ENCODE assay signal across 9 mouse cellular contexts in genomic region chr8:110629245-110630063, GRCm38 (mm10). TPM values are rescaled to one million over a fixed set of nuclear protein-coding genes. Genes with fewer than 3 reads are reported as not detected.
DNase-seq lines count a peak whose midpoint lies in the region; ATAC-seq and TF ChIP-seq lines count a peak whose summit lies in the region.
"Had no signal": no experiment of that assay in that cellular context is flagged by ENCODE, and none has a peak within 500 bp of the region (broad histone marks: within the 10 kb centered on the region; RNA-seq: fewer than 3 reads in every experiment).

No protein-coding gene starts in this region.

- H3K36me3 ChIP-seq in liver, embryonic 11.5 days (ENCODE audit: control insufficient read depth, insufficient read depth, low read length): peaks cover 5% of the 10 kb centered on the region; the same call in 1 of the 2 replicates
- peaks cover 11% of the 10 kb centered on the region for H3K36me3 ChIP-seq in limb, embryonic 14.5 days (ENCODE audit: control insufficient read depth, insufficient read depth, low read length)
- peaks cover 2% of the 10 kb centered on the region; the same call in 1 of the 2 replicates for H3K36me3 ChIP-seq in neural tube, embryonic 11.5 days (ENCODE audit: control insufficient read depth, insufficient read depth, low read length)

- 73% methylated on average over 9 of the region's 9 CpGs for WGBS in liver, embryonic 11.5 days
- WGBS in limb, embryonic 14.5 days: 65% methylated on average over 9 of the region's 9 CpGs
- 72% methylated on average over 9 of the region's 9 CpGs for WGBS in neural tube, embryonic 11.5 days

- H3K4me2 ChIP-seq in liver, embryonic 11.5 days: no peak overlapping the region
- no peak overlapping the region for H3K4me2 ChIP-seq in limb, embryonic 14.5 days (replicated peaks; ENCODE audit: low read depth, low read length, severe bottlenecking)
- no peak overlapping the region for H3K4me2 ChIP-seq in neural tube, embryonic 11.5 days (ENCODE audit: low read depth)
- H3K4me2 ChIP-seq: heart, embryonic 13.5 days; neural tube, embryonic 13.5 days had no signal

- peak; percentile 65 for DNase-seq in liver
- no peak for DNase-seq in liver, embryonic 11.5 days (ENCODE audit: low spot score)
- no peak for DNase-seq in Patski (ENCODE audit: low read depth, low spot score)
- DNase-seq in c-Kit-positive CD71-positive TER-119-positive erythroid progenitor cells, embryonic 14.5 days (ENCODE audit: low spot score): peak; percentile 68
- DNase-seq in gastrocnemius, adult 8-10 months (ENCODE audit: low spot score in 2 of 2): peak; percentile 48 to 58
- peak; percentile 53 for DNase-seq in limb, embryonic 14.5 days (ENCODE audit: low spot score)
- DNase-seq in neural tube, embryonic 11.5 days (ENCODE audit: low spot score): peak; percentile 53

- H3K4me3 ChIP-seq in liver, embryonic 11.5 days (ENCODE audit: low read depth, low read length): no peak overlapping the region
- H3K4me3 ChIP-seq in limb, embryonic 14.5 days (replicated peaks; ENCODE audit: low read length): no peak overlapping the region
- no peak overlapping the region for H3K4me3 ChIP-seq in neural tube, embryonic 11.5 days (ENCODE audit: low read depth, low read length)
- H3K4me3 ChIP-seq: heart, embryonic 13.5 days; neural tube, embryonic 13.5 days had no signal

- H3K4me1 ChIP-seq in liver, embryonic 11.5 days (replicated peaks; ENCODE audit: control insufficient read depth, insufficient read depth, low read length): no peaks in the 10 kb centered on the region
- H3K4me1 ChIP-seq in limb, embryonic 14.5 days (ENCODE audit: control insufficient read depth, insufficient read depth, low read length): peaks cover 4% of the 10 kb centered on the region; the same call in 1 of the 2 replicates
- no peaks in the 10 kb centered on the region for H3K4me1 ChIP-seq in neural tube, embryonic 11.5 days (ENCODE audit: control insufficient read depth, insufficient read depth, low read length)
- H3K4me1 ChIP-seq: neural tube, embryonic 13.5 days had no signal

- ATAC-seq in liver, embryonic 11.5 days (replicated peaks; ENCODE audit: low FRiP score): no peak
- ATAC-seq in Patski: peak; percentile 50
- ATAC-seq in limb, embryonic 14.5 days (ENCODE audit: low FRiP score, low read depth): no peak
- ATAC-seq in neural tube, embryonic 11.5 days (ENCODE audit: insufficient read depth, low FRiP score, low TSS enrichment): no peak

- CTCF ChIA-PET in Patski (lab: Charles Lee): interaction anchor here (0.6 to 4.0 kb wide), 19 partner anchors 9 to 255 kb away, joined by 3 to 20 read pairs (median 3); partner anchors contain the start of gene Vac14

- in situ Hi-C loops in Patski (cut with MboI; ENCODE audit: low pct_unique_long_range_greater_than_20kb): loop anchor here (25.0 kb wide), 1 partner anchor 358 kb away; the partner anchor contains the start of gene Ddx19a

- no peak for TF ChIP-seq POLR2A in limb, embryonic 14.5 days (IDR thresholded peaks at IDR 0.05; ENCODE audit: borderline replicate concordance, extremely low read depth, insufficient read depth, insufficient read length)

- TF ChIP-seq CTCF in Patski (IDR thresholded peaks at IDR 0.05): peak; percentile 75

- H3K27me3 ChIP-seq in liver, embryonic 11.5 days (replicated peaks; ENCODE audit: control insufficient read depth, insufficient read depth, low read length): no peaks in the 10 kb centered on the region
- H3K27me3 ChIP-seq in Patski: no peaks in the 10 kb centered on the region
- H3K27me3 ChIP-seq in limb, embryonic 14.5 days (ENCODE audit: control insufficient read depth, insufficient read depth, low read length): no peaks in the 10 kb centered on the region
- no peaks in the 10 kb centered on the region for H3K27me3 ChIP-seq in neural tube, embryonic 11.5 days (ENCODE audit: control insufficient read depth, insufficient read depth, low read length)
- H3K27me3 ChIP-seq: heart, embryonic 13.5 days; neural tube, embryonic 13.5 days had no signal

- H3K9me3 ChIP-seq in liver, embryonic 11.5 days (ENCODE audit: control insufficient read depth, low read length): no peaks in the 10 kb centered on the region
- no peaks in the 10 kb centered on the region for H3K9me3 ChIP-seq in limb, embryonic 14.5 days (ENCODE audit: control insufficient read depth, low read length)
- no peaks in the 10 kb centered on the region for H3K9me3 ChIP-seq in neural tube, embryonic 11.5 days (ENCODE audit: control insufficient read depth, low read length)
- H3K9me3 ChIP-seq: heart, embryonic 13.5 days; neural tube, embryonic 13.5 days had no signal

- H3K9ac ChIP-seq in liver, embryonic 11.5 days (ENCODE audit: low read depth, low read length): no peak overlapping the region
- H3K9ac ChIP-seq in limb, embryonic 14.5 days (ENCODE audit: low read depth, low read length, severe bottlenecking): no peak overlapping the region
- H3K9ac ChIP-seq in neural tube, embryonic 11.5 days (ENCODE audit: low read length): no peak overlapping the region
- H3K9ac ChIP-seq: heart, embryonic 13.5 days; neural tube, embryonic 13.5 days had no signal

- POLR2A ChIA-PET in Patski (lab: Charles Lee): no interaction called here

- no peak overlapping the region for H3K27ac ChIP-seq in liver, embryonic 11.5 days (ENCODE audit: low read depth, low read length)
- peak overlapping the region; percentile 6 for H3K27ac ChIP-seq in limb, embryonic 14.5 days (replicated peaks; ENCODE audit: low read depth, low read length)
- no peak overlapping the region for H3K27ac ChIP-seq in neural tube, embryonic 11.5 days (ENCODE audit: low read depth, low read length)
- H3K27ac ChIP-seq: neural tube, embryonic 13.5 days had no signal

RNA-seq across cellular contexts. Expression of gene Vac14, which starts 11.1 kb away (rescaled TPM):
- polyA plus RNA-seq in liver, embryonic 11.5 days (2014; fragmentation: Nextera tagmentation; extraction: Ambion mirVana): 34.1 and 38.9 TPM in 2 replicates
- 35.9 TPM for polyA plus RNA-seq in Patski (2021)
- total RNA-seq in gastrocnemius, adult 8-10 months (2022): 10 to 100 TPM; 17.4 to 22.1 (median 19.3) TPM
- 24.8 and 29.8 TPM in 2 replicates for polyA plus RNA-seq in limb, embryonic 14.5 days (2012; rRNA removed)
- 19.1 and 23.3 TPM in 2 replicates for polyA plus RNA-seq in limb, embryonic 14.5 days (2014; fragmentation: Nextera tagmentation; extraction: Ambion mirVana)
- 30.8 and 35.5 TPM in 2 replicates for polyA plus RNA-seq in neural tube, embryonic 11.5 days (2014; fragmentation: Nextera tagmentation; extraction: Ambion mirVana)

Comparison
In these comparisons a context has a peak if more than half of its experiments do, and no peak if none do; other contexts are left out.
1. DNase-seq: peak in liver (single experiment), c-Kit-positive CD71-positive TER-119-positive erythroid progenitor cells, embryonic 14.5 days (single experiment), gastrocnemius, adult 8-10 months (2 of 2), limb, embryonic 14.5 days (single experiment) and neural tube, embryonic 11.5 days (single experiment); none in liver, embryonic 11.5 days (single experiment) and Patski (single experiment).